Mouse (Mus musculus): Measurements from ENCODE around the gene Slc45a2. TPM values are rescaled to one million over a fixed set of nuclear protein-coding genes. Genes with fewer than 3 reads are reported as not detected.
"Not testable (repeated sequence)": the region's sequence is repeated elsewhere in the genome, so short reads cannot be mapped to it uniquely, and the experiment has no call there.

Slc45a2 gene
- polyA plus RNA-seq, 1 experiment = not detected

- Histone ChIP-seq H3K27me3 (ENCODE audit: control insufficient read depth, insufficient read depth, insufficient read length) (no peaks in the 10 kb centered on the region), H3ac (ENCODE audit: control insufficient read depth, insufficient read length, low read depth) (peak overlapping the region; percentile 73), H3K36me3 (ENCODE audit: control insufficient read depth, insufficient read depth) (peaks cover 3% of the 10 kb centered on the region), H3K4me3 (ENCODE audit: insufficient read depth, poor library complexity, severe bottlenecking) (peak overlapping the region; percentile 58), H3K79me2 (ENCODE audit: control insufficient read depth, insufficient read depth) (no peaks in the 10 kb centered on the region), H3K79me3 (ENCODE audit: low read depth) (no peaks in the 10 kb centered on the region)
- TF ChIP-seq CEBPB (IDR thresholded peaks at IDR 0.05; ENCODE audit: low read depth) (no peak), CTCF (IDR thresholded peaks at IDR 0.05; ENCODE audit: control insufficient read depth, insufficient read depth, insufficient read length) (no peak), MYOG (IDR thresholded peaks at IDR 0.05; ENCODE audit: control insufficient read depth, extremely low read depth, insufficient read length) (no peak), USF1 (IDR thresholded peaks at IDR 0.05; ENCODE audit: low read depth) (no peak), MAX (IDR thresholded peaks at IDR 0.05) (no peak), FOSL1 (IDR thresholded peaks at IDR 0.05; ENCODE audit: insufficient read depth, low read length, poor library complexity, severe bottlenecking) (no peak), MYOD1 (IDR thresholded peaks at IDR 0.05; ENCODE audit: control insufficient read depth, insufficient read length, low read depth) (no peak)
These were observed 18.5 kb upstream of the Slc45a2 start for GRCm38 (mm10) chr15:10982064-10982435.

DNA sequence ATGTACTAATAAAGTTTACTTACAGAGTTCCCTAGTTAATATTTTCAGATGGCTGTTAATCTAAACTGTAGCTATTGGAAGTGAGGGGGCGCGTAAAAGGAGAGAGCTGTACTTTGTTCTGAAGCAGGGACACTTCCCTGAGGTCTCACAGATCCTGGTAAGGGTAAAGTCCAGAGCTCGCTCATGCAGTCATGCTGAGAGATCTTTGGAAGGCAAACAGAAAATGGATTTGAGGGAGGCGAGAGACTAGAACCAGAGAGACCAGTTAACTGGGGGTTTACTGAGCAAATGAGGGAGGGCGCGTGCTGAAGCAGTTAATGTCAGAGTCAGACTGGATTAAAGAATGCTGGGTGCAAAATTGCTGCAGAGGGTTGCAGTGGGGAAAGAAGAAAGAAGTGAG lies 14.8 kb upstream of the Slc45a2 start:
- no peaks in the 10 kb centered on the region for H3K27me3 ChIP-seq (ENCODE audit: control insufficient read depth, insufficient read depth, insufficient read length)
- no peak for TF ChIP-seq CEBPB (IDR thresholded peaks at IDR 0.05; ENCODE audit: low read depth)
- no peak for TF ChIP-seq USF1 (IDR thresholded peaks at IDR 0.05; ENCODE audit: low read depth)
- no peak for TF ChIP-seq FOSL1 (IDR thresholded peaks at IDR 0.05; ENCODE audit: insufficient read depth, low read length, poor library complexity, severe bottlenecking)
- no peak for TF ChIP-seq MYOD1 (IDR thresholded peaks at IDR 0.05; ENCODE audit: control insufficient read depth, insufficient read length, low read depth)
- TF ChIP-seq MAX (IDR thresholded peaks at IDR 0.05) = no peak
- no peak for TF ChIP-seq CTCF (IDR thresholded peaks at IDR 0.05; ENCODE audit: control insufficient read depth, insufficient read depth, insufficient read length)
- TF ChIP-seq MYOG (IDR thresholded peaks at IDR 0.05; ENCODE audit: control insufficient read depth, extremely low read depth, insufficient read length) = no peak
- H3K4me3 ChIP-seq (ENCODE audit: insufficient read depth, poor library complexity, severe bottlenecking) = no peak overlapping the region
- no peak overlapping the region for H3ac ChIP-seq (ENCODE audit: control insufficient read depth, insufficient read length, low read depth)
- H3K79me3 ChIP-seq (ENCODE audit: low read depth) = no peaks in the 10 kb centered on the region
- no peaks in the 10 kb centered on the region for H3K79me2 ChIP-seq (ENCODE audit: control insufficient read depth, insufficient read depth)
- peaks cover 3% of the 10 kb centered on the region for H3K36me3 ChIP-seq (ENCODE audit: control insufficient read depth, insufficient read depth)

GRCm38 (mm10) chr15:10986477-10986876 lies 14.0 kb upstream of the Slc45a2 start:
- not testable (repeated sequence) for H3K79me2 ChIP-seq (ENCODE audit: control insufficient read depth, insufficient read depth); H3K27me3 ChIP-seq (ENCODE audit: control insufficient read depth, insufficient read depth, insufficient read length); H3K79me3 ChIP-seq (ENCODE audit: low read depth); H3ac ChIP-seq (ENCODE audit: control insufficient read depth, insufficient read length, low read depth); H3K4me3 ChIP-seq (ENCODE audit: insufficient read depth, poor library complexity, severe bottlenecking); H3K36me3 ChIP-seq (ENCODE audit: control insufficient read depth, insufficient read depth)

- Histone ChIP-seq H3ac (ENCODE audit: control insufficient read depth, insufficient read length, low read depth) (no peak overlapping the region), H3K36me3 (ENCODE audit: control insufficient read depth, insufficient read depth) (peaks cover 16% of the 10 kb centered on the region), H3K79me3 (ENCODE audit: low read depth) (no peaks in the 10 kb centered on the region), H3K79me2 (ENCODE audit: control insufficient read depth, insufficient read depth) (no peaks in the 10 kb centered on the region), H3K4me3 (ENCODE audit: insufficient read depth, poor library complexity, severe bottlenecking) (no peak overlapping the region), H3K27me3 (ENCODE audit: control insufficient read depth, insufficient read depth, insufficient read length) (no peaks in the 10 kb centered on the region)
- TF ChIP-seq MAX (IDR thresholded peaks at IDR 0.05) (no peak), CTCF (IDR thresholded peaks at IDR 0.05; ENCODE audit: control insufficient read depth, insufficient read depth, insufficient read length) (no peak), FOSL1 (IDR thresholded peaks at IDR 0.05; ENCODE audit: insufficient read depth, low read length, poor library complexity, severe bottlenecking) (no peak), MYOD1 (IDR thresholded peaks at IDR 0.05; ENCODE audit: control insufficient read depth, insufficient read length, low read depth) (no peak), MYOG (IDR thresholded peaks at IDR 0.05; ENCODE audit: control insufficient read depth, extremely low read depth, insufficient read length) (no peak), USF1 (IDR thresholded peaks at IDR 0.05; ENCODE audit: low read depth) (no peak), CEBPB (IDR thresholded peaks at IDR 0.05; ENCODE audit: low read depth) (no peak)
These were observed 10.1 kb upstream of the Slc45a2 start for GRCm38 (mm10) chr15:10990411-10990810.

GRCm38 (mm10) chr15:10991566-10991965 lies 9.0 kb upstream of the Slc45a2 start:
- Histone ChIP-seq H3ac (ENCODE audit: control insufficient read depth, insufficient read length, low read depth) (no peak overlapping the region), H3K27me3 (ENCODE audit: control insufficient read depth, insufficient read depth, insufficient read length) (no peaks in the 10 kb centered on the region), H3K36me3 (ENCODE audit: control insufficient read depth, insufficient read depth) (peaks cover 16% of the 10 kb centered on the region), H3K79me3 (ENCODE audit: low read depth) (no peaks in the 10 kb centered on the region), H3K4me3 (ENCODE audit: insufficient read depth, poor library complexity, severe bottlenecking) (no peak overlapping the region), H3K79me2 (ENCODE audit: control insufficient read depth, insufficient read depth) (no peaks in the 10 kb centered on the region)
- TF ChIP-seq CTCF (IDR thresholded peaks at IDR 0.05; ENCODE audit: control insufficient read depth, insufficient read depth, insufficient read length) (peak; percentile 5), MYOD1 (IDR thresholded peaks at IDR 0.05; ENCODE audit: control insufficient read depth, insufficient read length, low read depth) (no peak)

GRCm38 (mm10) chr15:10999832-11000231 lies 689 bp upstream of the Slc45a2 start:
- H3K4me3 ChIP-seq (ENCODE audit: insufficient read depth, poor library complexity, severe bottlenecking) = no peak overlapping the region
- no peak overlapping the region for H3ac ChIP-seq (ENCODE audit: control insufficient read depth, insufficient read length, low read depth)
- H3K79me3 ChIP-seq (ENCODE audit: low read depth) = no peaks in the 10 kb centered on the region
- TF ChIP-seq MYOG (IDR thresholded peaks at IDR 0.05; ENCODE audit: control insufficient read depth, extremely low read depth, insufficient read length) = no peak
- no peak for TF ChIP-seq USF1 (IDR thresholded peaks at IDR 0.05; ENCODE audit: low read depth)
- TF ChIP-seq MAX (IDR thresholded peaks at IDR 0.05) = no peak
- no peak for TF ChIP-seq MYOD1 (IDR thresholded peaks at IDR 0.05; ENCODE audit: control insufficient read depth, insufficient read length, low read depth)
- no peak for TF ChIP-seq CEBPB (IDR thresholded peaks at IDR 0.05; ENCODE audit: low read depth)
- TF ChIP-seq CTCF (IDR thresholded peaks at IDR 0.05; ENCODE audit: control insufficient read depth, insufficient read depth, insufficient read length) = no peak
- no peak for TF ChIP-seq FOSL1 (IDR thresholded peaks at IDR 0.05; ENCODE audit: insufficient read depth, low read length, poor library complexity, severe bottlenecking)
- H3K36me3 ChIP-seq (ENCODE audit: control insufficient read depth, insufficient read depth) = peaks cover 4% of the 10 kb centered on the region
- H3K27me3 ChIP-seq (ENCODE audit: control insufficient read depth, insufficient read depth, insufficient read length) = peaks cover 4% of the 10 kb centered on the region
- H3K79me2 ChIP-seq (ENCODE audit: control insufficient read depth, insufficient read depth) = no peaks in the 10 kb centered on the region
